Mouse (Mus musculus): ENCODE data around the gene Bpifa1. TPM values are rescaled to one million over a fixed set of nuclear protein-coding genes. Genes with fewer than 3 reads are reported as not detected.
A peak's percentile ranks its signal among the peaks of the same experiment; 100 is the strongest.

Gene Bpifa1
- total and polyA plus RNA-seq, 3 experiments, result 660 TPM; not detected in 2

DNA sequence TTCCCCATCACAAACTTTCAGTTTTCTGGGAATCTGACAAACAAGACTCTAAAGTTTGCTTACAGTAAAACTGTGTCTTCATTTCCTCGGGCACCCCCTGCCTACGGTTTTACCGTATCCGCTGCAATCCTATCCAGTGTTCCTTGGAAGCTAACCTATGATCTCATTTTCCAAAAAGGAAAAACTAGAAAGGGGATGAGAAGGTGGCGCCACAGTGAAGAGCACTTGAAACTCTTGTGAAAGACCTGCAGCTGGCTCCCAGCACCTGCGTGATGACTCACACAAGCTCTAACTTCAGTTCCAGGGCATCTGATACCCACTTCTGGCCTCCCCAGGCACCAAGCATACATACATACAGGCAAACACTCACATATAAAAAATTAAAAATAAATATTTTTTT, 42.6 kb downstream of the Bpifa1 start:
- Histone ChIP-seq H3K79me2 (replicated peaks; ENCODE audit: control insufficient read depth, insufficient read depth, low read length) (no peaks in the 10 kb centered on the region), H3K9ac (ENCODE audit: low read depth, low read length) (no peak overlapping the region), H3K4me3 (no peak overlapping the region), H3K4me1 (ENCODE audit: control insufficient read depth, insufficient read depth, low read length) (no peaks in the 10 kb centered on the region), H3K27me3 (ENCODE audit: control insufficient read depth, insufficient read depth, low read length) (no peaks in the 10 kb centered on the region), H3K36me3 (ENCODE audit: control insufficient read depth, insufficient read depth, low read length) (no peaks in the 10 kb centered on the region), H3K27ac (no peak overlapping the region)
- no peak for DNase-seq
- intact Hi-C loops (cut with DNase I), result no loop called here
- WGBS, result 54% methylated on average over 6 of the region's 6 CpGs
- TF ChIP-seq EP300 (IDR thresholded peaks at IDR 0.05; ENCODE audit: insufficient read depth, low read depth, low read length) (no peak), CTCF (IDR thresholded peaks at IDR 0.05) (no peak), POLR2A (IDR thresholded peaks at IDR 0.05; ENCODE audit: insufficient read depth, low read depth, low read length) (no peak)

DNA sequence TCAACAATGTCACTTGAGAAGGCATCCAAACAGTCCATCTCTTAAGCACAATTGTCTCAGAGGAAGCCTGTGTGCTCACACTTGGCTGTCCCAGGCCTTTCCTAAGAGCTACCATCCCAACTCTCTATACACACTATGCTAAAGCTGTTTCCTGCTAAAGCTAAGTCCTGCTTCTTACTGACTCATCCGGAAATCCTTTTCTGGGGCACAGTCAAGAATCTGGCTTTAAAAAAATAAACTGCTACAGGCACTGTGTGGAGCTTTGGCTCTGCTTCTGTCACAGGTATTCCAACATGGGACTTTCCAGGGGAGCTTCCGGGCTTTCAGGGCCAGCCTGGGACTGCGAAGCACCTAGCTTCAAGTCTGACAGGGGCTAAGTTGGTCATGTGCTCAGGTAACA, 43.1 kb downstream of the Bpifa1 start:
- Histone ChIP-seq H3K27me3 (ENCODE audit: control insufficient read depth, insufficient read depth, low read length) (no peaks in the 10 kb centered on the region), H3K9ac (ENCODE audit: low read depth, low read length) (no peak overlapping the region), H3K4me1 (ENCODE audit: control insufficient read depth, insufficient read depth, low read length) (no peaks in the 10 kb centered on the region), H3K36me3 (ENCODE audit: control insufficient read depth, insufficient read depth, low read length) (no peaks in the 10 kb centered on the region), H3K79me2 (replicated peaks; ENCODE audit: control insufficient read depth, insufficient read depth, low read length) (no peaks in the 10 kb centered on the region), H3K27ac (no peak overlapping the region), H3K4me3 (no peak overlapping the region)
- intact Hi-C loops (cut with DNase I), result no loop called here
- DNase-seq, result no peak
- TF ChIP-seq CTCF (IDR thresholded peaks at IDR 0.05) (no peak), EP300 (IDR thresholded peaks at IDR 0.05; ENCODE audit: insufficient read depth, low read depth, low read length) (no peak), POLR2A (IDR thresholded peaks at IDR 0.05; ENCODE audit: insufficient read depth, low read depth, low read length) (no peak)
- WGBS, result 59% methylated on average over 3 of the region's 3 CpGs

DNA sequence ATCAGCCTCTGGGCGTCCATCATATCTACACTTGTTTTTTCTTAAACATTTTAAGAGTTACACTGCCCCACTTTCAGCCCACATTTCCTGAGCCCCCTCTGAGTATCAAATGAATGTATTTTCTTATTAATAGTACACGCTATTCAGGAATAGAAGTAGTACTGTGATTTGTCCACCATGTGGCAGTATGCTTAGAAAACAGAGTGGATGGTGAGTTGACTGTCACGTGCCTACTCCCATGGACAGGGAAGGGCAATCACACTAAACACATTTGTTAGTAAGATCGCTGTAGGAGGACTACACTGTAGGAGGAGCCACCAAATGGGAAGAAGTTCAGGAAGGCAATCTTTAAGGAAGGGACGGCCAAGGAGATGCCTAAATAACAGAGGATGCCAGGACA, 44.8 kb downstream of the Bpifa1 start:
- TF ChIP-seq EP300 (IDR thresholded peaks at IDR 0.05; ENCODE audit: insufficient read depth, low read depth, low read length) (no peak), CTCF (IDR thresholded peaks at IDR 0.05) (peak; percentile 53)
- H3K4me3 ChIP-seq, result no peak overlapping the region
- no peaks in the 10 kb centered on the region for H3K36me3 ChIP-seq (ENCODE audit: control insufficient read depth, insufficient read depth, low read length)
- intact Hi-C loops (cut with DNase I), result no loop called here
- H3K27me3 ChIP-seq (ENCODE audit: control insufficient read depth, insufficient read depth, low read length), result no peaks in the 10 kb centered on the region
- 41% methylated on average over 5 of the region's 5 CpGs for WGBS
- H3K9ac ChIP-seq (ENCODE audit: low read depth, low read length), result no peak overlapping the region
- no peaks in the 10 kb centered on the region for H3K4me1 ChIP-seq (ENCODE audit: control insufficient read depth, insufficient read depth, low read length)
- H3K27ac ChIP-seq, result no peak overlapping the region
- no peaks in the 10 kb centered on the region for H3K79me2 ChIP-seq (replicated peaks; ENCODE audit: control insufficient read depth, insufficient read depth, low read length)
- no peak for DNase-seq

DNA sequence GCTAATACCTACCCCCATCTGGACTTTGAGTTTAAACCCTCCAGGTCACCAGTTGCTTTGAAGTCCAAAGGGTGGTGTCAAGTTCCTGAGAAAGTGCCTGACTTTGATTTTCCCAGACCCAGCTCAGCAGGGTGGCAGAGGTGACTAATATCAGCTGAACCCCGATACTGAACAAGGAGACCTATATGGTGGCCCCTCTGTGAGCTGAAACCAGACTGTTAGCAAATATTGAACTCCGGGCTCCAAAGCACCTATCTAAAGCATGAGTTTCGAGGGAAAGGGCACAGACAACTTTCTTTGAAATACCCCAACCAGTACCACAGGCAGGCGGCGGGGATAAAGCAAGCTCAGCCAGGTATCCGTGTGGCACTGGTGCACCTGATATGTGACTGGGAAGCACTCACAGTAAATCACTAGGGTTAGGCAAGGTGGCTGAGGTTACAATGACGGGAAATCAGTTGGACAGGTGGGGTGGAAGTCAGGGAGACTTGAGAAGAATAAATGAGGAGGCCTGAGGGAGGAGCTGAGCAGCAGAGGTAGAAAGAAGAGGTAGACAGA, 47.3 kb downstream of the Bpifa1 start:
- Histone ChIP-seq H3K79me2 (replicated peaks; ENCODE audit: control insufficient read depth, insufficient read depth, low read length) (no peaks in the 10 kb centered on the region), H3K27ac (no peak overlapping the region), H3K4me3 (no peak overlapping the region), H3K27me3 (ENCODE audit: control insufficient read depth, insufficient read depth, low read length) (no peaks in the 10 kb centered on the region), H3K4me1 (ENCODE audit: control insufficient read depth, insufficient read depth, low read length) (peaks cover 2% of the 10 kb centered on the region; the same call in 1 of the 2 replicates), H3K36me3 (ENCODE audit: control insufficient read depth, insufficient read depth, low read length) (no peaks in the 10 kb centered on the region), H3K9ac (ENCODE audit: low read depth, low read length) (no peak overlapping the region)
- WGBS, result 88% methylated on average over 7 of the region's 7 CpGs
- intact Hi-C loops (cut with DNase I), result no loop called here
- DNase-seq, result no peak
- TF ChIP-seq EP300 (IDR thresholded peaks at IDR 0.05; ENCODE audit: insufficient read depth, low read depth, low read length) (no peak), CTCF (IDR thresholded peaks at IDR 0.05) (no peak), POLR2A (IDR thresholded peaks at IDR 0.05; ENCODE audit: insufficient read depth, low read depth, low read length) (no peak)

DNA sequence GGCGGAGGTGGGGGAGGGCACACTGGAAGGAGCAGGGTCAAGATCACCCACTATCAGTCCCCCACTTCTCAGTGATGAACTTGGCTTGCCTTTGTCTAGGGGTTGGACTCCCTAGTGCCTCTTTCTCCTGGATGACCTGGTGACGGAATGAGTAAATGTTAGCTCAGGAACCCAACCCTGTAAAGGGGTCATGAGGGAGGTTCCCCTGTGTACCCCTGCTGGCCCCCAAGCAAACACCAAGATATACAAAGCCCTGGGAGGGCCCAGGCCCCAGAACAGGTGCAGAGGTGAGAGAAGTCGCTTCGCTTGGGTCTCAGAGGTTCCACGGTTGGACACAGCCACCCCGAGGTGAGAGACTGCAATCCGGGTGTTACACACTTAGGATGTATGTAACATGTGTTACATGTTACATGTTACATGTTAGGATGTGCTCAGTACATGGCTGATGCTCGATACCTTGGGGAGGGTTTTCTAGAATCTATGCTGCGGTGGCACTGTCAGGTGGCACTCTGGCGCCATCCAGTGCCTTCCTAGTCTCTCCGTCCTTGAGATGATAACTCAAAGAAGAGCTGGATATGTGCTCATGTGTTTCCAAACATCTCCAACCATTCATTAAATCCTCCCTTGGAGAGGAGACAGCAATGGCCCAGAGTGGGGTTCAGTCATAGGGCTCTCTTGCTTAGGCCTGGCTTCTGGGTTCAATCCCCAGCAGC, 48.0 kb downstream of the Bpifa1 start, which contains the start of gene Bpifb1:
TSS of gene Bpifb1 (plus strand) at position 273 of the 713 bp plus-strand sequence.
- Histone ChIP-seq H3K27me3 (ENCODE audit: control insufficient read depth, insufficient read depth, low read length) (no peaks in the 10 kb centered on the region), H3K4me1 (ENCODE audit: control insufficient read depth, insufficient read depth, low read length) (peaks cover 2% of the 10 kb centered on the region; the same call in 1 of the 2 replicates), H3K36me3 (ENCODE audit: control insufficient read depth, insufficient read depth, low read length) (no peaks in the 10 kb centered on the region), H3K27ac (no peak within 1 kb of the TSS), H3K9ac (ENCODE audit: low read depth, low read length) (no peak within 1 kb of the TSS), H3K79me2 (replicated peaks; ENCODE audit: control insufficient read depth, insufficient read depth, low read length) (no peaks in the 10 kb centered on the region), H3K4me3 (no peak within 1 kb of the TSS)
- TF ChIP-seq CTCF (IDR thresholded peaks at IDR 0.05) (peak; percentile 19; the same call in 1 of the 2 replicates), EP300 (IDR thresholded peaks at IDR 0.05; ENCODE audit: insufficient read depth, low read depth, low read length) (no peak), POLR2A (IDR thresholded peaks at IDR 0.05; ENCODE audit: insufficient read depth, low read depth, low read length) (no peak)
- intact Hi-C loops (cut with DNase I), result no loop called here
- no peak for DNase-seq
- 83% methylated on average over 11 of the region's 11 CpGs for WGBS

DNA sequence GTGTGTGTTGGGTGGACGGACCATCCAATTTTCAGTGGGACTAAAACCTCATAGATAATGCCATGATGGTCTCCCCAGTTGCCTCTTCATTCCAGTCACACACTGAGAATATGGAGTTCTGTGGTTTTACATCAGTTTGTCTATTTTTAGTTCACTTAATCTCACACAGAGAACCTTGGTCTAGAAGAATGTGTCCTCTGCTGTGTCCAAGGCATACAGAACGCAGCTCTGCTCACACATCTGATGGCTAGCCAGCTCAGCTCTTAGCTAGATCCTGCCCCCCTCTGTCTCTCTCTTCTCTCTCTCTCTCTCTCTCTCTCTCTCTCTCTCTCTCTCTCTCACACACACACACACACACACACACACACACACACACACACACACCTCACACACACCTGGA, 49.5 kb downstream of the Bpifa1 start:
- Histone ChIP-seq H3K79me2 (replicated peaks; ENCODE audit: control insufficient read depth, insufficient read depth, low read length) (no peaks in the 10 kb centered on the region), H3K27me3 (ENCODE audit: control insufficient read depth, insufficient read depth, low read length) (no peaks in the 10 kb centered on the region), H3K9ac (ENCODE audit: low read depth, low read length) (no peak overlapping the region), H3K27ac (no peak overlapping the region), H3K36me3 (ENCODE audit: control insufficient read depth, insufficient read depth, low read length) (no peaks in the 10 kb centered on the region), H3K4me3 (no peak overlapping the region), H3K4me1 (ENCODE audit: control insufficient read depth, insufficient read depth, low read length) (peaks cover 2% of the 10 kb centered on the region; the same call in 1 of the 2 replicates)
- intact Hi-C loops (cut with DNase I), result no loop called here
- 37% methylated on average over 2 of the region's 2 CpGs for WGBS
- TF ChIP-seq CTCF (IDR thresholded peaks at IDR 0.05), result no peak
- no peak for TF ChIP-seq EP300 (IDR thresholded peaks at IDR 0.05; ENCODE audit: insufficient read depth, low read depth, low read length)
- TF ChIP-seq POLR2A (IDR thresholded peaks at IDR 0.05; ENCODE audit: insufficient read depth, low read depth, low read length), result no peak
- no peak for DNase-seq

Data from heart, adult 2 months (tissue).